Mouse (Mus musculus) kidney, embryonic 14.5 days (tissue): Measurements from ENCODE around the gene Ptpn7. TPM values are rescaled to one million over a fixed set of nuclear protein-coding genes. Genes with fewer than 3 reads are reported as not detected.

Experiments used
- ATAC-seq: fragments of 200-750 bp; cut with Nextera tagmentation; 2 replicates; pipeline ENCODE4 v1.8.0; 2017; ENCODE audit warnings: moderate number of reproducible peaks, mild to moderate bottlenecking, moderate TSS enrichment, moderate library complexity; ENCODE audit not compliant: low FRiP score, low TSS enrichment
- H3K27ac ChIP-seq: fragments of 300-500 bp; sonication (generic); 2 replicates; pipeline ENCODE4 v1.5.1; 2014; ENCODE audit warnings: low read depth, mild to moderate bottlenecking, low read length, moderate library complexity, mixed read lengths
- H3K27me3 ChIP-seq: fragments of 300-500 bp; sonication (generic); 2 replicates; pipeline ENCODE4 v1.6.1; 2014; ENCODE audit warnings: mild to moderate bottlenecking, low read length; ENCODE audit not compliant: control insufficient read depth, insufficient read depth
- H3K36me3 ChIP-seq: fragments of 300-500 bp; sonication (generic); 2 replicates; pipeline ENCODE4 v1.6.1; 2014; ENCODE audit warnings: low read length, mixed read lengths; ENCODE audit not compliant: control insufficient read depth, insufficient read depth
- H3K4me1 ChIP-seq: fragments of 300-500 bp; sonication (generic); 2 replicates; pipeline ENCODE4 v1.6.1; 2014; ENCODE audit warnings: low read length, mixed read lengths; ENCODE audit not compliant: control insufficient read depth, insufficient read depth
- H3K4me2 ChIP-seq: fragments of 300-500 bp; sonication (generic); replicated peaks from 2 replicates; pipeline ENCODE4 v1.6.1; 2014; ENCODE audit warnings: low read depth, mild to moderate bottlenecking, low read length
- H3K4me3 ChIP-seq: fragments of 300-500 bp; sonication (generic); 2 replicates; pipeline ENCODE4 v1.5.1; 2014; ENCODE audit warnings: mild to moderate bottlenecking, low read length
- H3K9ac ChIP-seq: fragments of 300-500 bp; sonication (generic); 2 replicates; pipeline ENCODE4 v1.6.1; 2014; ENCODE audit warnings: low read depth, mild to moderate bottlenecking, low read length, moderate library complexity
- H3K9me3 ChIP-seq: fragments of 300-500 bp; sonication (generic); 2 replicates; pipeline ENCODE4 v1.6.1; 2016; ENCODE audit warnings: low read length; ENCODE audit not compliant: control insufficient read depth
- WGBS: fragments of 180-500 bp; shearing (Covaris S2); extraction: QIAGEN DNeasy Blood & Tissue Kit; methylation state at CpG from one replicate; pipeline ENCODE4 v1.1.7; 2014; 5-methylcytosine and 5-hydroxymethylcytosine counted together
- polyA plus RNA-seq: library from polyadenylated mRNA; unstranded; fragments of >200 nt; fragmentation: Nextera tagmentation; extraction: Ambion mirVana; gene quantifications from 2 replicates; pipeline ENCODE4 v1.2.1, GENCODE M21; 2014

The Ptpn7 gene
- polyA plus RNA-seq, 1 experiment from 2014 or later, result 0.83 TPM

GRCm38 (mm10) chr1:135158633-135159032, 26.1 kb downstream of the Ptpn7 start:
- peaks cover 19% of the 10 kb centered on the region for H3K36me3 ChIP-seq
- no peak overlapping the region for H3K4me2 ChIP-seq
- H3K9ac ChIP-seq, result no peak overlapping the region
- no peak overlapping the region for H3K4me3 ChIP-seq
- no peaks in the 10 kb centered on the region for H3K27me3 ChIP-seq
- no peaks in the 10 kb centered on the region for H3K9me3 ChIP-seq
- no peak overlapping the region for H3K27ac ChIP-seq
- ATAC-seq, result no peak
- H3K4me1 ChIP-seq, result peaks cover 5% of the 10 kb centered on the region; the same call in 1 of the 2 replicates
- 75% methylated on average over 5 of the region's 5 CpGs for WGBS

- 44% methylated on average over 7 of the region's 7 CpGs for WGBS
- H3K4me2 ChIP-seq, result no peak overlapping the region
Observed at GRCm38 (mm10) chr1:135159074-135159473, 26.6 kb downstream of the Ptpn7 start.

GRCm38 (mm10) chr1:135159556-135160123, 27.1 kb downstream of the Ptpn7 start:
- no peak for ATAC-seq
- Histone ChIP-seq H3K9me3 (no peaks in the 10 kb centered on the region), H3K36me3 (peaks cover 19% of the 10 kb centered on the region), H3K4me2 (no peak overlapping the region), H3K27me3 (no peaks in the 10 kb centered on the region), H3K27ac (no peak overlapping the region), H3K4me3 (no peak overlapping the region), H3K4me1 (no peaks in the 10 kb centered on the region), H3K9ac (no peak overlapping the region)
- WGBS, result 84% methylated on average over 11 of the region's 11 CpGs

More at GRCm38 (mm10) chr1:135159074-135159473, 26.6 kb downstream of the Ptpn7 start:
- no peak for ATAC-seq
- H3K27me3 ChIP-seq, result no peaks in the 10 kb centered on the region
- peaks cover 1% of the 10 kb centered on the region; the same call in 1 of the 2 replicates for H3K4me1 ChIP-seq
- H3K4me3 ChIP-seq, result no peak overlapping the region
- no peaks in the 10 kb centered on the region for H3K9me3 ChIP-seq
- H3K27ac ChIP-seq, result no peak overlapping the region
- H3K9ac ChIP-seq, result no peak overlapping the region
- peaks cover 19% of the 10 kb centered on the region for H3K36me3 ChIP-seq

- no peaks in the 10 kb centered on the region for H3K27me3 ChIP-seq
- H3K4me3 ChIP-seq, result no peak overlapping the region
- no peak overlapping the region for H3K27ac ChIP-seq
- H3K9me3 ChIP-seq, result no peaks in the 10 kb centered on the region
- no peak overlapping the region for H3K9ac ChIP-seq
- no peak for ATAC-seq
- 90% methylated on average over 13 of the region's 13 CpGs for WGBS
- H3K36me3 ChIP-seq, result peaks cover 13% of the 10 kb centered on the region
- H3K4me2 ChIP-seq, result no peak overlapping the region
- no peaks in the 10 kb centered on the region for H3K4me1 ChIP-seq
Observed at GRCm38 (mm10) chr1:135160411-135161050, 28.0 kb downstream of the Ptpn7 start.

GRCm38 (mm10) chr1:135162720-135163119, 30.2 kb downstream of the Ptpn7 start:
- H3K9ac ChIP-seq, result no peak overlapping the region
- no peak overlapping the region for H3K27ac ChIP-seq
- H3K9me3 ChIP-seq, result no peaks in the 10 kb centered on the region
- H3K4me3 ChIP-seq, result no peak overlapping the region
- H3K27me3 ChIP-seq, result no peaks in the 10 kb centered on the region
- H3K4me1 ChIP-seq, result no peaks in the 10 kb centered on the region
- H3K36me3 ChIP-seq, result no peaks in the 10 kb centered on the region
- H3K4me2 ChIP-seq, result no peak overlapping the region
- WGBS, result 68% methylated on average over 6 of the region's 6 CpGs
- ATAC-seq, result no peak

GRCm38 (mm10) chr1:135167435-135167834, 34.9 kb downstream of the Ptpn7 start, which contains the start of gene Gpr37l1:
Gpr37l1 (minus strand) TSS chr1:135167681.
- 67% methylated on average over 11 of the region's 11 CpGs for WGBS
- no peaks in the 10 kb centered on the region for H3K9me3 ChIP-seq
- H3K27me3 ChIP-seq, result no peaks in the 10 kb centered on the region
- H3K4me2 ChIP-seq, result no peak within 1 kb of the TSS
- no peaks in the 10 kb centered on the region for H3K4me1 ChIP-seq
- no peak within 1 kb of the TSS for H3K9ac ChIP-seq
- no peaks in the 10 kb centered on the region for H3K36me3 ChIP-seq
- ATAC-seq, result no peak
- H3K4me3 ChIP-seq, result no peak within 1 kb of the TSS
- no peak within 1 kb of the TSS for H3K27ac ChIP-seq

- WGBS, result 89% methylated on average over 10 of the region's 10 CpGs
- no peak for ATAC-seq
- H3K27ac ChIP-seq, result no peak overlapping the region
Observed at GRCm38 (mm10) chr1:135168453-135169200, 36.1 kb downstream of the Ptpn7 start.

GRCm38 (mm10) chr1:135169556-135170224, 37.2 kb downstream of the Ptpn7 start:
- Histone ChIP-seq H3K36me3 (no peaks in the 10 kb centered on the region), H3K4me2 (no peak overlapping the region), H3K9me3 (no peaks in the 10 kb centered on the region), H3K4me1 (no peaks in the 10 kb centered on the region), H3K4me3 (no peak overlapping the region), H3K27me3 (no peaks in the 10 kb centered on the region), H3K9ac (no peak overlapping the region), H3K27ac (no peak overlapping the region)
- 52% methylated on average over 12 of the region's 12 CpGs for WGBS
- ATAC-seq, result no peak

More at GRCm38 (mm10) chr1:135168453-135169200, 36.1 kb downstream of the Ptpn7 start:
- Histone ChIP-seq H3K9me3 (no peaks in the 10 kb centered on the region), H3K4me3 (no peak overlapping the region), H3K4me2 (no peak overlapping the region), H3K9ac (no peak overlapping the region), H3K27me3 (no peaks in the 10 kb centered on the region), H3K4me1 (no peaks in the 10 kb centered on the region), H3K36me3 (no peaks in the 10 kb centered on the region)
